Mouse (Mus musculus) left cerebral cortex, postnatal 14 days (tissue): ENCODE data around the gene Tmc6. TPM values are rescaled to one million over a fixed set of nuclear protein-coding genes. Genes with fewer than 3 reads are reported as not detected.
"Not testable (repeated sequence)": the region's sequence is repeated elsewhere in the genome, so short reads cannot be mapped to it uniquely, and the experiment has no call there.

Experiments
- DNase-seq, 2 experiments: peaks; one replicate each; pipeline ENCODE4 v3.0.0; 2021 to 2022; ENCODE audit warnings: low spot score in 2 of 2, mixed read lengths in 1 of 2
- intact Hi-C: fragments of 180-260 bp; cut with DNase I; formaldehyde crosslinking; loops from one replicate; pipeline ENCODE4 v1.15.1; 2025
- total RNA-seq, 2 experiments: library from RNA; stranded (reverse); gene quantifications; 2 replicates each; pipeline ENCODE4 v1.2.3; 2021

The Tmc6 gene
- total RNA-seq, 2 experiments from 2014 or later: 4.0 to 5.4 TPM

GRCm38 (mm10) chr11:117788481-117788880 lies 6.5 kb upstream of the Tmc6 start:
- intact Hi-C loops: loop anchor here (5.0 kb wide), 1 partner anchor 76 kb away; no protein-coding TSS in a partner anchor

GRCm38 (mm10) chr11:117786294-117786693 lies 4.3 kb upstream of the Tmc6 start:
- intact Hi-C loops: loop anchor here (5.0 kb wide), 1 partner anchor 74 kb away; no protein-coding TSS in a partner anchor
- no peak for DNase-seq

More at GRCm38 (mm10) chr11:117788481-117788880, 6.5 kb upstream of the Tmc6 start:
- not testable (repeated sequence) for DNase-seq

- intact Hi-C loops: no loop called here
- no peak for DNase-seq
These were observed 1.8 kb upstream of the Tmc6 start for GRCm38 (mm10) chr11:117783683-117784309.

GRCm38 (mm10) chr11:117783089-117783488 lies 1.1 kb upstream of the Tmc6 start:
- intact Hi-C loops: no loop called here
- DNase-seq: peak; percentile 71 to 75

- DNase-seq: no peak
- intact Hi-C loops: no loop called here
These were observed 672 bp upstream of the Tmc6 start for GRCm38 (mm10) chr11:117782705-117783034.

- intact Hi-C loops: no loop called here
- peak in 1 of 2 experiments; percentile 48 for DNase-seq
These were observed 688 bp downstream of the Tmc6 start for GRCm38 (mm10) chr11:117781199-117781821.

GRCm38 (mm10) chr11:117780582-117781111 lies 1.4 kb downstream of the Tmc6 start:
- intact Hi-C loops: no loop called here
- DNase-seq: no peak

- DNase-seq: no peak
- intact Hi-C loops: no loop called here
These were observed 1.8 kb downstream of the Tmc6 start for GRCm38 (mm10) chr11:117780199-117780515.

- DNase-seq: peak; percentile 45 to 50
- intact Hi-C loops: no loop called here
These were observed 2.4 kb downstream of the Tmc6 start for GRCm38 (mm10) chr11:117779434-117780198.

- intact Hi-C loops: no loop called here
- no peak for DNase-seq
These were observed 3.1 kb downstream of the Tmc6 start for GRCm38 (mm10) chr11:117778851-117779433.

GRCm38 (mm10) chr11:117778031-117778430 lies 4.0 kb downstream of the Tmc6 start:
- no peak for DNase-seq
- intact Hi-C loops: no loop called here

- intact Hi-C loops: no loop called here
- DNase-seq: no peak
These were observed 4.9 kb downstream of the Tmc6 start for GRCm38 (mm10) chr11:117777111-117777510.

GRCm38 (mm10) chr11:117776085-117776792 lies 5.8 kb downstream of the Tmc6 start:
- intact Hi-C loops: no loop called here

GRCm38 (mm10) chr11:117775540-117775939 lies 6.5 kb downstream of the Tmc6 start:
- DNase-seq: no peak
- intact Hi-C loops: no loop called here

More at GRCm38 (mm10) chr11:117776085-117776792, 5.8 kb downstream of the Tmc6 start:
- DNase-seq: no peak

- DNase-seq: no peak
- intact Hi-C loops: no loop called here
These were observed 7.1 kb downstream of the Tmc6 start for GRCm38 (mm10) chr11:117774925-117775324.

GRCm38 (mm10) chr11:117772352-117772751 lies 9.6 kb downstream of the Tmc6 start:
- intact Hi-C loops: no loop called here
- no peak for DNase-seq

- DNase-seq: no peak
- intact Hi-C loops: no loop called here
These were observed 11.6 kb downstream of the Tmc6 start for GRCm38 (mm10) chr11:117770407-117770806.

GRCm38 (mm10) chr11:117769683-117770047 lies 12.3 kb downstream of the Tmc6 start:
- intact Hi-C loops: no loop called here
- no peak for DNase-seq
